Comparison of ENCODE assay signal across 17 mouse cellular contexts in genomic region chr4:80950280-80950781, GRCm38 (mm10). TPM values are rescaled to one million over a fixed set of nuclear protein-coding genes. Genes with fewer than 3 reads are reported as not detected.
A peak's percentile ranks its signal among the peaks of the same experiment; 100 is the strongest.
DNase-seq lines count a peak whose midpoint lies in the region; ATAC-seq lines count a peak whose summit lies in the region.
"Had no signal": no experiment of that assay in that cellular context is flagged by ENCODE, and none has a peak within 500 bp of the region (broad histone marks: within the 10 kb centered on the region; RNA-seq: fewer than 3 reads in every experiment).

No protein-coding gene starts in this region.

- intact Hi-C loops in left cerebral cortex, postnatal 10 days (cut with DNase I), result no loop called here

- no peak overlapping the region for H3K9ac ChIP-seq in liver, embryonic 12.5 days
- H3K9ac ChIP-seq in liver, embryonic 15.5 days, result no peak overlapping the region
- H3K9ac ChIP-seq: limb, embryonic 15.5 days had no signal

- no peaks in the 10 kb centered on the region for H3K4me1 ChIP-seq in liver, embryonic 12.5 days
- no peaks in the 10 kb centered on the region for H3K4me1 ChIP-seq in liver, embryonic 15.5 days (replicated peaks)
- H3K4me1 ChIP-seq: limb, embryonic 15.5 days had no signal

- H3K4me2 ChIP-seq in liver, embryonic 12.5 days, result no peak overlapping the region
- H3K4me2 ChIP-seq in liver, embryonic 15.5 days, result no peak overlapping the region
- H3K4me2 ChIP-seq: limb, embryonic 15.5 days had no signal

- no peaks in the 10 kb centered on the region for H3K36me3 ChIP-seq in liver, embryonic 12.5 days
- H3K36me3 ChIP-seq in liver, embryonic 15.5 days (replicated peaks), result no peaks in the 10 kb centered on the region
- H3K36me3 ChIP-seq: limb, embryonic 15.5 days had no signal

- no peaks in the 10 kb centered on the region for H3K27me3 ChIP-seq in liver, embryonic 12.5 days (replicated peaks)
- H3K27me3 ChIP-seq in liver, embryonic 15.5 days, result no peaks in the 10 kb centered on the region
- H3K27me3 ChIP-seq: limb, embryonic 15.5 days had no signal

- H3K9me3 ChIP-seq in liver, embryonic 12.5 days (replicated peaks), result no peaks in the 10 kb centered on the region
- H3K9me3 ChIP-seq in liver, embryonic 15.5 days (replicated peaks), result no peaks in the 10 kb centered on the region
- H3K9me3 ChIP-seq: limb, embryonic 15.5 days had no signal

- no peak for DNase-seq in liver
- DNase-seq in adrenal gland, postnatal 36 days, result peak; percentile 19 to 22
- DNase-seq in gastrocnemius, postnatal 4 days (ENCODE audit: low spot score in 2 of 2), result no peak
- no peak for DNase-seq in testis, postnatal 10 days (ENCODE audit: low spot score)
- no peak for DNase-seq in left cerebral cortex, postnatal 10 days (ENCODE audit: extremely low spot score in 1 of 2, low spot score in 2 of 2)
- DNase-seq: cerebellum, postnatal 14 days; gastrocnemius, postnatal 36 days; kidney, postnatal 10 days; layer of hippocampus, postnatal 36 days; right cerebral cortex, adult 18-20 months; thymus, postnatal 4 days had no signal

- ATAC-seq in liver, embryonic 12.5 days, result no peak
- ATAC-seq in liver, embryonic 15.5 days (ENCODE audit: insufficient read depth), result no peak
- ATAC-seq: hindbrain, embryonic 16.5 days had no signal

- WGBS in liver, embryonic 12.5 days (ENCODE audit: insufficient replicate concordance), result 47% methylated on average over 8 of the region's 8 CpGs
- WGBS in liver, embryonic 15.5 days (ENCODE audit: insufficient replicate concordance), result 40% methylated on average over 8 of the region's 8 CpGs

- H3K4me3 ChIP-seq in liver, embryonic 12.5 days, result no peak overlapping the region
- no peak overlapping the region for H3K4me3 ChIP-seq in liver, embryonic 15.5 days (replicated peaks)
- H3K4me3 ChIP-seq: limb, embryonic 15.5 days had no signal

- H3K27ac ChIP-seq in liver, embryonic 12.5 days, result 0 out of 2 replicates have a peak overlapping the region, but pooled peaks have one; percentile 4
- peak overlapping the region; percentile 43; the same call in 1 of the 2 replicates for H3K27ac ChIP-seq in liver, embryonic 15.5 days (replicated peaks)
- H3K27ac ChIP-seq: limb, embryonic 15.5 days had no signal

RNA-seq across cellular contexts. Expression of gene Lurap1l, which starts 39.9 kb away (rescaled TPM):
- 3.5 and 3.7 TPM in 2 replicates for polyA plus RNA-seq in liver, embryonic 12.5 days (2016; fragmentation: Nextera tagmentation; extraction: Ambion mirVana)
- total RNA-seq in adrenal gland, postnatal 36 days (2021), result 1 to 10 TPM; 7.3 to 7.5 TPM
- polyA plus RNA-seq in liver, embryonic 15.5 days (2015; fragmentation: Nextera tagmentation; extraction: Ambion mirVana), result 5.5 and 6.9 TPM in 2 replicates
- 1 to 10 TPM; 8.1 to 8.4 TPM for total RNA-seq in gastrocnemius, postnatal 4 days (2021)
- 1 to 10 TPM; 4.4 to 5.0 TPM for total RNA-seq in left cerebral cortex, postnatal 10 days (2021)
- total RNA-seq: monocyte, adult 5-6 weeks; neutrophil, adult 5-6 weeks had no signal

Comparison
In these comparisons a context has a peak if more than half of its experiments do, and no peak if none do; other contexts are left out.
1. DNase-seq: peak in adrenal gland, postnatal 36 days (2 of 2); none in liver (single experiment), gastrocnemius, postnatal 4 days (0 of 2), testis, postnatal 10 days (single experiment) and left cerebral cortex, postnatal 10 days (0 of 2).